Mouse (Mus musculus) testis, adult 2 months (tissue): ENCODE measurements around the gene Ap5s1.

Source experiments
- CTCF ChIP-seq: fragments of 200-500 bp; IDR thresholded peaks from 2 replicates; pipeline ENCODE4 v1.5.1; 2012; ENCODE audit warnings: low read depth, mild to moderate bottlenecking, inconsistent platforms, low read length, moderate library complexity; ENCODE audit not compliant: control insufficient read depth, insufficient read depth, insufficient replicate concordance
- POLR2A ChIP-seq: fragments of 200-500 bp; IDR thresholded peaks from 2 replicates; pipeline ENCODE4 v1.6.1; 2012; ENCODE audit warnings: low read depth, mild to moderate bottlenecking, inconsistent platforms, low read length, moderate library complexity; ENCODE audit not compliant: control insufficient read depth

DNA sequence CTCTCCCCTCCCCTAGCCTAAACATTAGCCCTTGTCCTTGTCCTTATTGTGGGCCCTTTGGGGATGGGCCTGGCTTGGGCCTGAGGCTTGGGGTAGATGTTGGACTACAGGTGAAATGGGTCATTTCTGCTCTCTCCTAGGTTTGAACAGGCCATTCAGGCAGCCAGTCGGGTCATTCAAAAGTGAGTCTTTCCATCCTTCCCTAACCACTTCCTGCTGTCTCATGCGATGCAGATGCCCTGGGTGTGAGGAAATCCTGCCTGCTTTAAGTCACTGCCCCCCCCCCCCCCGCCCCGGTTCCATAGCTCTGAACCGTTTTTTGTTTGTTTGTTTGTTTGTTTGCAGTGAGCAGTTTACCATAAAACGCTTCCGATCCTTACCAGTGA, 15.9 kb upstream of the Ap5s1 start:
- TF ChIP-seq CTCF: no peak
- TF ChIP-seq POLR2A: no peak
